ENCODE assay signal across 8 mouse cellular contexts in the genomic region with DNA sequence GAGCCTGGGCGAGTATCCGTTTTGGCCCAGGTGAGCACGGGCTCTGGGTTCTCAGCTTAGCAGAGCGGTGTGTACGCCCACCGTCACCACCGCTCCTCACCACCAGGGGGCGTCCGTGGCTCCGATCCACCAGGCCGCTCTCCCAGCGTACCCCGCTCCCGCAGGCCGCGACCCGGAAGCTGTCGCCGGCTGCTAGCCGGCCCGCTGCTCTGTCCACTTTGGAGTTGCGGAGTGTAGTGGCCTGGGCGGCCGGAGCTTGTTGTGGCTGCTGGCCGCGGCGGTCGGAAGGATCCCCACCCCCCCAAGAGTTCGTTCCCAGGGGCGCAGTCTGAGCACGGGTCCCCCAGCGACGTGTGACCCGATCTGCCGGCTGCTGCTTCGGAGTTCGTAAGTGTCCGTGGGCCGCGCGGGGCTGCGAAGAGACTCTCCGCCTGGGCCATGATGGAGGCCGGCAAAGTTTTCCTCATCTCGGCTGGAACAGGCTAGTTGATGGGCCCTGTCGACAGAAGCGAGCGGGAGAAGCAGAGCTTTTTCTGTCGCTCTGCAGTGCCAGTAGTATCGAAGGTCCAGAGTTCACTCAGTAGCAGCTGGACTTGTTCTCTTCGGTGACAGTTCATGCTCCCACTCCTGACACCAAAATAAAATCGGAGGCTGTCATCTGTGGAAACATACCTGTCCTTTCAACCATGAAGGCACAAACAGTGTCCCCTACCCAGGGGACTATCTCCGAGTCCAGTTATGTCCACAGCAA. TPM values are rescaled to one million over a fixed set of nuclear protein-coding genes. Genes with fewer than 3 reads are reported as not detected.
DNase-seq lines count a peak whose midpoint lies in the region; ATAC-seq and TF ChIP-seq lines count a peak whose summit lies in the region.

Gene Snx19, plus strand, starts transcription at position 227 of the 751 bp plus-strand sequence.

- peak; percentile 88 for ATAC-seq in G1E (ENCODE audit: extremely low read depth, insufficient number of reproducible peaks, low FRiP score, poor library complexity, severe bottlenecking)
- ATAC-seq in forebrain, postnatal 0 days: peak; percentile 98
- peak; percentile 89 for ATAC-seq in lung, embryonic 15.5 days (ENCODE audit: borderline replicate concordance, extremely low read depth, low FRiP score, low TSS enrichment)

- peak within 1 kb of the TSS; percentile 80 for H3K9ac ChIP-seq in forebrain, postnatal 0 days
- peak within 1 kb of the TSS; percentile 79 for H3K9ac ChIP-seq in lung, embryonic 15.5 days

- peaks cover 24% of the 10 kb centered on the region for H3K27me3 ChIP-seq in G1E (ENCODE audit: insufficient read depth, low read length)
- no peaks in the 10 kb centered on the region for H3K27me3 ChIP-seq in forebrain, postnatal 0 days (ENCODE audit: insufficient read depth, low read length)
- H3K27me3 ChIP-seq in lung, embryonic 15.5 days: no peaks in the 10 kb centered on the region

- H3K4me3 ChIP-seq in G1E (ENCODE audit: low read depth, low read length): peak within 1 kb of the TSS; percentile 84
- H3K4me3 ChIP-seq in forebrain, postnatal 0 days (ENCODE audit: low read depth, low read length): peak within 1 kb of the TSS; percentile 77
- H3K4me3 ChIP-seq in lung, embryonic 15.5 days: peak within 1 kb of the TSS; percentile 82

- peaks cover 35% of the 10 kb centered on the region for H3K36me3 ChIP-seq in G1E (replicated peaks)
- peaks cover 5% of the 10 kb centered on the region; the same call in 1 of the 2 replicates for H3K36me3 ChIP-seq in forebrain, postnatal 0 days (ENCODE audit: insufficient read depth)
- peaks cover under 1% of the 10 kb centered on the region; the same call in 1 of the 2 replicates for H3K36me3 ChIP-seq in lung, embryonic 15.5 days

- DNase-seq in G1E (ENCODE audit: low spot score): peak; percentile 81
- peak; percentile 92 to 96 for DNase-seq in cerebellum, adult 18-20 months
- DNase-seq in forebrain, postnatal 0 days: peak; percentile 91
- peak; percentile 97 for DNase-seq in heart, postnatal 4 days
- peak; percentile 80 to 92 for DNase-seq in layer of hippocampus, adult 8-10 months (ENCODE audit: low spot score in 2 of 2)
- DNase-seq in ovary, adult 18-20 months (ENCODE audit: low spot score): peak; percentile 77
- peak; percentile 88 for DNase-seq in thymus, postnatal 0 days (ENCODE audit: low spot score)

- TF ChIP-seq CTCF in G1E (IDR thresholded peaks at IDR 0.05; ENCODE audit: low read depth, low read length): peak; percentile 91
- peak; percentile 97 for TF ChIP-seq CTCF in forebrain, postnatal 0 days (IDR thresholded peaks at IDR 0.05; ENCODE audit: low read depth)

- 5% methylated on average over 53 of the region's 53 CpGs for WGBS in forebrain, postnatal 0 days
- 2% methylated on average over 53 of the region's 53 CpGs for WGBS in lung, embryonic 15.5 days

- H3K27ac ChIP-seq in forebrain, postnatal 0 days (ENCODE audit: low read depth, low read length): no peak within 1 kb of the TSS
- 0 out of 2 replicates have a peak within 1 kb of the TSS, but pooled peaks have one; percentile 11 for H3K27ac ChIP-seq in lung, embryonic 15.5 days

- H3K4me2 ChIP-seq in forebrain, postnatal 0 days (ENCODE audit: low read depth): peak within 1 kb of the TSS; percentile 58
- H3K4me2 ChIP-seq in lung, embryonic 15.5 days: peak within 1 kb of the TSS; percentile 77

- H3K9me3 ChIP-seq in G1E (replicated peaks): no peaks in the 10 kb centered on the region
- H3K9me3 ChIP-seq in forebrain, postnatal 0 days (ENCODE audit: low read length): no peaks in the 10 kb centered on the region
- no peaks in the 10 kb centered on the region for H3K9me3 ChIP-seq in lung, embryonic 15.5 days

- peaks cover 33% of the 10 kb centered on the region for H3K4me1 ChIP-seq in G1E (ENCODE audit: insufficient read depth, low read depth, low read length)
- H3K4me1 ChIP-seq in forebrain, postnatal 0 days (ENCODE audit: insufficient read depth): peaks cover 19% of the 10 kb centered on the region
- H3K4me1 ChIP-seq in lung, embryonic 15.5 days: peaks cover 29% of the 10 kb centered on the region

RNA-seq across cellular contexts. Expression of gene Snx19, which starts in this region (rescaled TPM):
- total RNA-seq in G1E (2014; fragmentation: Nextera tagmentation) (20.1 and 22.1 TPM in 2 replicates), G1E (2017) (18.2 and 21.8 TPM in 2 replicates)
- polyA plus RNA-seq in G1E (2012): 2.7 and 3.5 TPM in 2 replicates
- 25.2 and 30.6 TPM in 2 replicates for total RNA-seq in forebrain, postnatal 0 days (2014; rRNA removed)
- polyA plus RNA-seq in forebrain, postnatal 0 days (2015; fragmentation: Nextera tagmentation; extraction: Ambion mirVana): 12.7 and 16.7 TPM in 2 replicates
- 10 to 100 TPM; 27.4 to 29.7 TPM for total RNA-seq in heart, postnatal 4 days (2021)
- total RNA-seq in layer of hippocampus, adult 8-10 months (2022): 10 to 100 TPM; 50.1 to 59.5 (median 52.0) TPM
- 17.1 and 17.6 TPM in 2 replicates for polyA plus RNA-seq in lung, embryonic 15.5 days (2015; fragmentation: Nextera tagmentation; extraction: Ambion mirVana)
- 10.3 and 11.0 TPM in 2 replicates for polyA plus RNA-seq in thymus, postnatal 0 days (2015; fragmentation: Nextera tagmentation; extraction: Ambion mirVana)
